Mouse (Mus musculus) megakaryocyte-erythroid progenitor cell, adult 5 weeks (primary cell): Measurements from ENCODE around the gene Zwilch. TPM values are rescaled to one million over a fixed set of nuclear protein-coding genes. Genes with fewer than 3 reads are reported as not detected.

Experiments used
- polyA plus RNA-seq: library from polyadenylated mRNA; stranded (reverse); fragments of >175 nt; gene quantifications from 2 replicates; pipeline ENCODE4 v1.2.3, GENCODE M21; 2012

Zwilch gene
- 7.6 and 9.2 TPM in 2 replicates for polyA plus RNA-seq

DNA sequence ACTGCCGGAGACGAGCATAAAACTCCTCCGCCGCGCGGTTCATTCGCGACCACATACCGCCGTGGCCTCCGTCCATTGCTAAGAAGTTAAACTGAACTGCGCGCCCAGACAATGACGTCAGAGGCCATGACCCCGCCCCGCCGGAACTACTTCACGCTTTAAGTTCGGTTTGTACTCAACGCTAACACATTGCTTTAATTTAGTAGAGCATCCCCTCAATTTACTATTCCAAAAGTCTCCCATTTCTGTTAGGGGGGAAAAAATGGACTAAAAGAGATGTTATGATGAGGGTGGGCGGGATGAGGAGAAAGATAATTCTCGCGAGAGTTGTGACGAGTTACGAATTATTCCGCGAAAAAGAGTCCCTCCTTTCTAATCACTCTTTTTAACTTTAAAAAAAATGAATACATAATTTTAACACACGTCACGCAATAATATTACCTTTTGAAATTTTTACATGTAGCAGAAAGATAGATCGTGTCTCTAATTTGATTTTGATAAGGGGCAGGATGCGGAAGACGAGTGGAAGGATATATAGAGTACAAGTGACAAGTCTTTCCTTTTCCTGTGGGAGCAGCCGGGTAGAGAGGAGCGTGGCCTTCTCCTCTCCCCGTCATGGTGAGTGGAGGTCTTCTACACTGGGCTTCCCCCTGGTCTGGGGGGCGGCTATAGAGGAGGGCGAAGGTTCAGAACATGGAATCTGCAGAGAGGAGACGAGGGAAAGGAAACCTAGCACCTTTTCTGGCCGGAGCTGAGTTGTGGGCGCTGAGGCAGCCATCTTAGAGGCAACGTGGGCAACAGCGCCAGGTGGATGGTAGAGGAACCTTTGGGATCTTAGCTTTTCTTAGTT is at the start of gene Zwilch, which contains the start of gene Rpl4:
TSS of gene Zwilch (minus strand) at position 289 of the 850 bp plus-strand sequence.
TSS of gene Rpl4 (plus strand) at position 560 of the 850 bp plus-strand sequence.

DNA sequence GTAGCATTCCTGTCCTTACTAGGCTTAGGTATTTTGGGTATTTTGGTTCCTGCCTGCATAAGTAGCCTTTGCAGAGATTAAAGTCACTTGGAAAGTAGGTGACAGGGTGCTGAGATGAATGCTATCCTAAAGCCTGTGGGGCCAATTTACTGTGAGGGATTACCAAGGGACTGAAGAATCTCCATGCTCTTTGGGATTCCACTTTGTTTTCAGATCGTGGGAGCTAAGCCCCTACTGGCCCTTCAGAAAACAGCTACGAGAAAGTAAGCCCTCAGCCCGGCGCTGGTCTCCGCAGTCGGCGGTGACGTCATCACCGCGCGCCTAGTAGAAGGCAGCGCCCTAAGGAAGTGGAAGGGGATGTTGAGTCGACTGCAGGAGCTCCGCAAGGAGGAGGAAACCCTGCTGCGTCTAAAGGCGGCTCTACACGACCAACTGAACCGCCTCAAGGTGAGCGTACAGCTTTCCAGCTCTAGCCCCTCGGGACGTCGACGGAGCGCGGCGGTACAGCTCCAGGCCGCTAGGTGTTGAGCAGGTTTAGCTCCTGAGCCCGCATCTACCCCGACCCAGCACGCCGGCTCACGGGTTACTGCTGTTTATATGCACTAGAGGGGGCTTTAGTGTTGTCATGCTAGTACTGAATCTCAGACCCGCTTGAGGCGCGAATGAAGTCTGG is 6.2 kb upstream of the Zwilch start, which contains the start of gene Snapc5:
TSS of gene Snapc5 (plus strand) at position 301 of the 673 bp plus-strand sequence.

DNA sequence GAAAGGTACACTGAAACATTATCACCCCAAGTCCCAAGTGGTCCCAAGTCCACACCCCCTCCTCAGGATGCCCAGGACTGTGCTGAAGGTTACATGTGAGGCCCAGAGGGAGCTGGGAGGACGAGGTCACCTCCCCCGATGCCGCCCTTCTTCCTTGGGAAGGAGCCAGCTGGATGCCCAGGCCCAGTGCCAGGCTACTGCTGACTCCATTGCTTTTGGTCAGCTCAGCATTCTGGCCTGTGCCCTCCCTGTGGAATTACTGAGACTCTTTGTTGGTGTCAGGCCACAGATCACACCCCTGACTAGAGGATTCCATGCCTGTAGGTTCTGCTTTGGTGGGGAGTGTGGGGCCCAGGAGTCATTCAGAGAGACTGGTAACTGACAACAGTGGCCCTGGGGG is 56.0 kb downstream of the Zwilch start, which contains the start of gene Lctl:
TSS of gene Lctl (plus strand) at position 272 of the 400 bp plus-strand sequence.

Other genes starting within 250 kb of the Zwilch start
- gene Smad6, start 151.0 kb downstream of the Zwilch start, polyA plus RNA-seq, result 3.6 and 5.9 TPM in 2 replicates
- gene Lctl, start 56.0 kb downstream of the Zwilch start, polyA plus RNA-seq, result not detected in 2 replicates
- gene Rpl4, start 271 bp upstream of the Zwilch start, polyA plus RNA-seq, result 412 and 479 TPM in 2 replicates
- gene Snapc5, start 6.2 kb upstream of the Zwilch start, polyA plus RNA-seq, result 4.0 and 4.4 TPM in 2 replicates
- not detected in 2 replicates for gene Uchl4, start 62.1 kb upstream of the Zwilch start, polyA plus RNA-seq
- 25.4 and 27.1 TPM in 2 replicates for gene Map2k1, start 80.5 kb upstream of the Zwilch start, polyA plus RNA-seq
- gene Tipin, start 108.5 kb upstream of the Zwilch start, polyA plus RNA-seq, result 5.4 and 5.5 TPM in 2 replicates
- 6.7 and 6.8 TPM in 2 replicates for gene Dis3l, start 168.2 kb upstream of the Zwilch start, polyA plus RNA-seq
- gene Megf11, start 212.5 kb upstream of the Zwilch start, polyA plus RNA-seq, result 0.01 and 0.21 TPM in 2 replicates